Mouse (Mus musculus) left cerebral cortex, postnatal 36 days (tissue): Measurements from ENCODE around the gene Ttll6. TPM values are rescaled to one million over a fixed set of nuclear protein-coding genes. Genes with fewer than 3 reads are reported as not detected.

Experiments
- DNase-seq, 2 experiments: peaks; one replicate each; pipeline ENCODE4 v3.0.0; 2021 to 2022; ENCODE audit warnings: low spot score in 2 of 2, mixed read lengths in 1 of 2
- intact Hi-C: fragments of 180-260 bp; cut with DNase I; formaldehyde crosslinking; loops from one replicate; pipeline ENCODE4 v1.15.1; 2025
- total RNA-seq, 2 experiments: library from RNA; stranded (reverse); gene quantifications; 2 replicates each; pipeline ENCODE4 v1.2.3; 2021

Gene Ttll6
- total RNA-seq, 2 experiments from 2014 or later, result 0.10 TPM; not detected in 1

GRCm38 (mm10) chr11:96187321-96187720, 53.7 kb downstream of the Ttll6 start:
- intact Hi-C loops, result no loop called here
- DNase-seq, result no peak

GRCm38 (mm10) chr11:96189810-96190522, 56.4 kb downstream of the Ttll6 start:
- no peak for DNase-seq
- intact Hi-C loops, result no loop called here

GRCm38 (mm10) chr11:96191132-96191531, 57.5 kb downstream of the Ttll6 start:
- DNase-seq, result no peak
- intact Hi-C loops, result no loop called here

GRCm38 (mm10) chr11:96193521-96194400, 60.2 kb downstream of the Ttll6 start, which contains the start of gene Hoxb13:
TSS of gene Hoxb13 (plus strand) at chr11:96194316.
- DNase-seq, result no peak
- intact Hi-C loops, result no loop called here

- intact Hi-C loops, result no loop called here
Measured at GRCm38 (mm10) chr11:96194401-96194710, 60.8 kb downstream of the Ttll6 start.

GRCm38 (mm10) chr11:96194961-96195640, 61.5 kb downstream of the Ttll6 start:
- DNase-seq, result no peak
- intact Hi-C loops, result no loop called here

More at GRCm38 (mm10) chr11:96194401-96194710, 60.8 kb downstream of the Ttll6 start:
- no peak for DNase-seq

- DNase-seq, result no peak
- intact Hi-C loops, result no loop called here
Measured at GRCm38 (mm10) chr11:96195769-96196280, 62.2 kb downstream of the Ttll6 start.

GRCm38 (mm10) chr11:96198642-96199041, 65.1 kb downstream of the Ttll6 start:
- no peak for DNase-seq

GRCm38 (mm10) chr11:96199181-96200086, 65.8 kb downstream of the Ttll6 start:
- intact Hi-C loops, result loop anchor here (2.0 kb wide), 1 partner anchor 151 kb away; the partner anchor contains the start of gene Hoxb2
- DNase-seq, result no peak

More at GRCm38 (mm10) chr11:96198642-96199041, 65.1 kb downstream of the Ttll6 start:
- intact Hi-C loops, result no loop called here

GRCm38 (mm10) chr11:96200183-96200655, 66.6 kb downstream of the Ttll6 start:
- intact Hi-C loops, result loop anchor here (2.0 kb wide), 1 partner anchor 151 kb away; the partner anchor contains the start of gene Hoxb2
- DNase-seq, result no peak

GRCm38 (mm10) chr11:96201741-96202140, 68.2 kb downstream of the Ttll6 start:
- no peak for DNase-seq
- intact Hi-C loops, result loop anchor here (2.0 kb wide), 1 partner anchor 149 kb away; the partner anchor contains the start of gene Hoxb2

- intact Hi-C loops, result no loop called here
- DNase-seq, result no peak
Measured at GRCm38 (mm10) chr11:96202401-96203081, 69.0 kb downstream of the Ttll6 start.

GRCm38 (mm10) chr11:96203182-96203788, 69.7 kb downstream of the Ttll6 start:
- no peak for DNase-seq

GRCm38 (mm10) chr11:96203789-96204186, 70.2 kb downstream of the Ttll6 start:
- intact Hi-C loops, result no loop called here
- no peak for DNase-seq

More at GRCm38 (mm10) chr11:96203182-96203788, 69.7 kb downstream of the Ttll6 start:
- intact Hi-C loops, result no loop called here

- intact Hi-C loops, result no loop called here
- DNase-seq, result no peak
Measured at GRCm38 (mm10) chr11:96204351-96204750, 70.8 kb downstream of the Ttll6 start.

- intact Hi-C loops, result no loop called here
- DNase-seq, result no peak
Measured at GRCm38 (mm10) chr11:96205426-96206131, 72.0 kb downstream of the Ttll6 start.
